Mouse (Mus musculus) liver, embryonic 16.5 days (tissue): ENCODE data around the gene Gm3642. TPM values are rescaled to one million over a fixed set of nuclear protein-coding genes. Genes with fewer than 3 reads are reported as not detected.
"Not testable (repeated sequence)": the region's sequence is repeated elsewhere in the genome, so short reads cannot be mapped to it uniquely, and the experiment has no call there.

Experiments used
- ATAC-seq: fragments of 200-750 bp; cut with Nextera tagmentation; 2 replicates; pipeline ENCODE4 v1.8.0; 2017; ENCODE audit warnings: low read depth, mild to moderate bottlenecking, moderate number of reproducible peaks, moderate library complexity
- H3K27ac ChIP-seq: fragments of 300-500 bp; sonication (generic); 2 replicates; pipeline ENCODE4 v1.5.1; 2014; ENCODE audit warnings: mild to moderate bottlenecking, low read length
- H3K27me3 ChIP-seq: fragments of 300-500 bp; sonication (generic); 2 replicates; pipeline ENCODE4 v1.6.1; 2014; ENCODE audit warnings: low read depth, low read length, mixed read lengths; ENCODE audit not compliant: control insufficient read depth, insufficient read depth
- H3K36me3 ChIP-seq: fragments of 300-500 bp; sonication (generic); 2 replicates; pipeline ENCODE4 v1.6.1; 2014; ENCODE audit warnings: mild to moderate bottlenecking; ENCODE audit not compliant: control insufficient read depth, insufficient read depth
- H3K4me1 ChIP-seq: fragments of 300-500 bp; sonication (generic); 2 replicates; pipeline ENCODE4 v1.6.1; 2014; ENCODE audit warnings: low read depth, low read length, mixed read lengths; ENCODE audit not compliant: control insufficient read depth
- H3K4me2 ChIP-seq: fragments of 300-500 bp; sonication (generic); 2 replicates; pipeline ENCODE4 v1.6.1; 2014; ENCODE audit warnings: low read depth, low read length, mixed read lengths
- H3K4me3 ChIP-seq: fragments of 300-500 bp; sonication (generic); 2 replicates; pipeline ENCODE4 v1.5.1; 2014; ENCODE audit warnings: low read depth, mild to moderate bottlenecking, low read length
- H3K9ac ChIP-seq: fragments of 300-500 bp; sonication (generic); 2 replicates; pipeline ENCODE4 v1.6.1; 2014; ENCODE audit warnings: low read depth, low read length
- H3K9me3 ChIP-seq: fragments of 300-500 bp; sonication (generic); replicated peaks from 2 replicates; pipeline ENCODE4 v1.6.1; 2016; ENCODE audit warnings: low read length; ENCODE audit not compliant: control insufficient read depth
- WGBS: fragments of 180-500 bp; shearing (Covaris S2); extraction: QIAGEN DNeasy Blood & Tissue Kit; methylation state at CpG from one replicate; pipeline ENCODE4 v1.1.7; 2014; ENCODE audit not compliant: insufficient replicate concordance; 5-methylcytosine and 5-hydroxymethylcytosine counted together
- polyA plus RNA-seq: library from polyadenylated mRNA; unstranded; fragments of >200 nt; fragmentation: Nextera tagmentation; extraction: Ambion mirVana; gene quantifications from 2 replicates; pipeline ENCODE4 v1.2.1, GENCODE M21; 2015

Gm3642 gene
- not detected in 2 replicates for polyA plus RNA-seq

DNA sequence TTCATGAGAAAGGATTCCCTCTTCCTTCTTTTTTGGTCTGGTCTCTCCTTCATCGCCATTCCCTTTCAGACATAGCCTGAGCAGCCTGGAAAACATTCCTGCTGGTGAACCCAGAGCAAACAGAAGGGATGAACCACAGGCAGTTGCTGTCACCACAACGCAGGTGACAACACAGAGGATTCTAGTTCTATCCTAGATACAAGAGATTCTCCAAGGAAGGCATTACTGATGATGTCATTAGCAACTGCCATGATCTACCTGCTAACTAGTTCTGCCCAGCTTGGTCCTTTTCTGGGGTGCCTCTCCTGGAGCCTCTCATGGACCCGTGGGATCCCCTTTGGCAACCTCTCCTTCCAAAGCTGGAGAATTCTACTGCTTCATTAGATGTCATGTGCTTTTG, at the start of gene Gm3642:
Gene Gm3642, minus strand, starts transcription at position 101 of the 400 bp plus-strand sequence.
- H3K4me1 ChIP-seq, H3K4me2 ChIP-seq, H3K9me3 ChIP-seq, ATAC-seq, H3K36me3 ChIP-seq, H3K27ac ChIP-seq, H3K9ac ChIP-seq, H3K4me3 ChIP-seq, H3K27me3 ChIP-seq: not testable (repeated sequence)
- no CpG with 5 or more reads among the region's 3 CpGs for WGBS

DNA sequence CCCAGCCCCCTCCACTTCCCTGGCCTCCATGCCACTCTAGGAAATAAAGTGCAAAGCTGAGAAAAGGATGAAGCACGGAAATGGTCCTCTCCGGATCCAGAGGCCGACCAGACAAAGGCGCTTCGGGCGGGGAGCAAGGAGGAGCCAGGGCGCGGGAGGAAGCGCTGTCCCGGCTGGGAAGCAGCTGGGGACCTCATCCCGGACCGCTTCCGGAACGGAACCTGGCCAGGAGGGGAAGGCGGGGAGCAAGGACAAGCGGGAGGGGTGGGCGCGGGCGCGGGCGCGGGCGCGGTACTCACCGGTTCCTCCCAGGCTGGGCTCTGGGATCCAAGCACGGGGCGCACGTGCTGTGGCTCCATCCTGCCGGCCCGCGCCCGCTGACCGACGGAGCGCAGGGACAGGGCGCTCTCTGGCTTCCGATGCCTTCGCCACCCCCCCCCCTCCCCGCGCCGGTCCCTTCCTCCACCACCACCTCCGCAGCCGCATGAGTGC, 49.5 kb upstream of the Gm3642 start, which contains the start of gene Gm3667:
Gene Gm3667, minus strand, starts transcription at position 442 of the 492 bp plus-strand sequence.
- H3K27me3 ChIP-seq, ATAC-seq, H3K36me3 ChIP-seq, H3K4me2 ChIP-seq, H3K4me3 ChIP-seq, H3K4me1 ChIP-seq, H3K9ac ChIP-seq, H3K27ac ChIP-seq, H3K9me3 ChIP-seq: not testable (repeated sequence)
- 0% methylated on average over 8 of the region's 43 CpGs for WGBS

DNA sequence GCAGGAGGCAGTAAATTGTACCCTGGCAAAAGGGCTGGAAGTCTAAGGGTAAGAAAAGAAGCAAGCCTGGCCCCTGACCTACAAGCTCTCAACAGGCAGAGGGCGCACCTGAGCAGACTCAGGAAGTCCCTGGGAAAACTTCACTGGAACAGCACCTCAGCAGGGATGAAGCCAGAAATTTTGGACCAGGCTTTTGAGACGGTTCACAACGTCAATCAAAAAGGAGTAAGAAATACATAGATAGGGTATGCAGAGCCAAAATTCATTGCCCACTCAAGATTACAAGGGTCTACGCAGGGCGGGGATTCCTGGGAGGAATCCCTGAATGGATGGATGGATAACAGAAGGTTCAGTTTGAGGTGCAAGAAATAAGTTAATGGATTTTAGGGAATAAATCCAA, 48.7 kb upstream of the Gm3642 start:
- H3K9ac ChIP-seq, H3K4me3 ChIP-seq, ATAC-seq, H3K4me2 ChIP-seq, H3K9me3 ChIP-seq, H3K27ac ChIP-seq, H3K27me3 ChIP-seq, H3K4me1 ChIP-seq, H3K36me3 ChIP-seq: not testable (repeated sequence)
- WGBS, result 15% methylated on average over 4 of the region's 5 CpGs

DNA sequence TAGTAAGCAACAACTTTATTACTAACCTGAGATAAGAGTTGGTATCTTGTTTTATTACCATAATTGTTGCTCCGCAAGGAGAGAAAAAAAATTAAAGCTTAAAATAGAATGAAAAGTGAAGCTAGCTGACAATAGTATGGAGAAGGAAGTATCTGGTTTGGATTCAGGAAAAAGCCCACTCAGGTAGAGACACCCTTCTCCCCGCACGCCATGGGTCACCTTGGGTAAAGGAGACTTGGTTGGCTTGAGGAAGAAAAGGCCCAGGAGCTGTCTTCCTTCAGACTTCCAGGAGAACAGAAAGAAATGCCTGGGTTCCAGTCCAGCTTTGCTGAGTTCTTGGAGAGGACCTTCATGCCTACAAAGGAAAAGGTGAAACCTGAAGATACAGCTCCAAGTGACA, 16.8 kb downstream of the Gm3642 start:
- H3K4me2 ChIP-seq, ATAC-seq: not testable (repeated sequence)
- WGBS, result 65% methylated on average over 3 of the region's 3 CpGs

More for the DNA sequence above, 16.8 kb downstream of the Gm3642 start:
- H3K9ac ChIP-seq, H3K27me3 ChIP-seq, H3K4me3 ChIP-seq, H3K27ac ChIP-seq, H3K9me3 ChIP-seq, H3K36me3 ChIP-seq, H3K4me1 ChIP-seq: not testable (repeated sequence)

Other genes with a start within 250 kb of the Gm3642 start
- gene Gm3629, start 249.7 kb downstream of the Gm3642 start, polyA plus RNA-seq, result not detected in 2 replicates
- gene Gm3460, start 217.9 kb downstream of the Gm3642 start, polyA plus RNA-seq, result not detected in 2 replicates
- gene Gm10251, start 156.1 kb downstream of the Gm3642 start, polyA plus RNA-seq, result not detected in 2 replicates
- gene Gm8050, start 120.1 kb downstream of the Gm3642 start, polyA plus RNA-seq, result not detected in 2 replicates
- gene Gm3636, start 98.0 kb downstream of the Gm3642 start, polyA plus RNA-seq, result 0.12 TPM in 1 of 2 replicates, not detected in the other
- not detected in 2 replicates for gene Gm8362, start 65.9 kb downstream of the Gm3642 start, polyA plus RNA-seq
- gene Gm3667, start 49.7 kb upstream of the Gm3642 start, polyA plus RNA-seq, result not detected in 2 replicates
- not detected in 2 replicates for gene Gm6356, start 133.5 kb upstream of the Gm3642 start, polyA plus RNA-seq
- gene Gm10406, start 187.1 kb upstream of the Gm3642 start, polyA plus RNA-seq, result not detected in 2 replicates
- not detected in 2 replicates for gene Gm3685, start 204.7 kb upstream of the Gm3642 start, polyA plus RNA-seq